Mouse (Mus musculus): Measurements from ENCODE around the gene Saal1.

GRCm38 (mm10) chr7:46680732-46681131, 29.7 kb downstream of the Saal1 start:
- TF ChIP-seq CTCF (IDR thresholded peaks at IDR 0.05; ENCODE audit: borderline replicate concordance, insufficient read depth, low read depth, low read length): no peak
- TF ChIP-seq POLR2A (IDR thresholded peaks at IDR 0.05; ENCODE audit: borderline replicate concordance, insufficient read depth, low read length): no peak
